Mouse (Mus musculus) heart, adult 9 months (tissue): ENCODE data around the gene Pnliprp1.

ENCODE experiments used
- DNase-seq, 2 experiments: peaks; one replicate each; pipeline ENCODE4 v3.0.0; 2022; ENCODE audit warnings: low spot score in 2 of 2

Pnliprp1 gene

GRCm38 (mm10) chr19:58728445-58729031 lies at the start of gene Pnliprp1:
Gene Pnliprp1 (plus strand): TSS chr19:58728887.
- DNase-seq: no peak

GRCm38 (mm10) chr19:58688933-58689332 lies 39.8 kb upstream of the Pnliprp1 start:
- no peak for DNase-seq

DNA sequence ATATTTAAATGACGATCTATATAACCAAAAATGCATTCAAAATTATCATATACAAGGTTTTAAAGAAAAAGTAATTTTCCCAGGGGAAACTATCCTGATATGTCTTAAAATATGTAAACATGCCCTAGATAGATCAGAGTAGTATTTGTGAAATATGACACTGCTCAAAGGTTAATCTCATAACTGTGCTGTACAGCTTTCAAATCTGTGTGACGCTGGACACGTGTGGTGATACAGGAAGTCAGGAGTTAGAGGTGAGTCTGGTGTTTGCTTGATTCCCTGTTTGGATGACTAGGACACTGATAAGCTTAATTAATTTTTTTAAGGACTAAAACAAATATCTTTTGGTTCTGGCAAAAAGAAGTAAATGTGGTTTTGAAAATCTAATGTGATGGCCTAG lies 33.4 kb upstream of the Pnliprp1 start:
- no peak for DNase-seq

DNA sequence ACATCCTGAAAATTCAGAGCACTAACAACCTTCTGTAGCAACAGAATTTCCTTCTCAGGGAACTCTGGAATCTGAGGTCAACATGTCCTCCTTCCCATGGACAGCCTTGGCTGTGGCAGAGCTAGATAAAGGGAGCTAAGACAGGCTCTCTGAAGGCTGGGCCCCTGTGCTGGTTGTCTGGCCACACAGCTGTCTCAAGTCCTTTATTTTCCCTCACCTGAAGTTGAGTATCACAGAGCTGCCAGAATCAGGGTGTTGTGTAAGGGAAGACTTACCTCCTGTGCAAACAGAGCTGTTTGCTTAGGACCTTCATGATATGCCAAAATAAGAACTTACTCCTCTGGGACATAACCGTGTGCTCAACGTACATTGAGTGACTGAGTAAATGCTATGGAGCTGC lies 32.5 kb upstream of the Pnliprp1 start:
- DNase-seq: no peak

DNA sequence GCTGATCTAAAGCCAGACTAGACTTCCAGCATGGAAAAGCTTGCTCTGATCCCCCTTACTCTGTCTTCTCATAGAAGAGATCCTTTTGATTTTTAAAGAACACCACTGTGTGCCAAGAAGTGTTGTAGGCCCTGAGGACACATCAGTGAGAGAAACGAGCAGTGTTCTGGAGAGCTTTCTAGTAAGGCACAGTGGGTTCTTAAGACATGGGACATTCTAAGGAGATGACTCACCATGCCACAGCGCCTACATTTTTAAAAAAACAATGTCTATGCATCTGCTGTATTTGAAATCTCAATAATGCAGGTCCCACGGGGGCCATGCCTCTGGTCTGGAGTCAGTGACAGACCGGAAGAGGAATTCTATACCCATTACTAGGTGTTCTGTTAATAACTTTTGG lies 24.1 kb upstream of the Pnliprp1 start:
- DNase-seq: no peak

- peak in 1 of 2 experiments; percentile 13 for DNase-seq
Measured at GRCm38 (mm10) chr19:58708611-58709010, 20.1 kb upstream of the Pnliprp1 start.

DNA sequence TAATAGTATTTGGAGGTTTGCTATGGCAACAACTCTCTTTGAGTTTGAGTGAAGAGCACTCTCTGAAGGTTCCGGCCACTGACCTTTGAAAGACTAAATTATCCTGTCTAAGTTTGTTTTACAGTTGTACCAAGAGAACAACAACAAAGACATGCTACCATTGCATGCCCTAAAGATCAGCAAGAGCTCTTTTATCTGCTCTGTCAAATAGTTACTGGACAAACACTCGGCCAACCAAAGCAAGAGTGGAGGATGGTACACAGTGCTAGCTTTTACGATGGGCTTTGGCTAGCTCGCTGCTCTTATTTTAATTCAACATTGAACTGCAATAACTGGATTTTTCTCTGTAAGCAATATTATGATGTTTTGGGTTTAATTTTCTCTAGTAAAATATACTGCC lies 10.8 kb upstream of the Pnliprp1 start:
- no peak for DNase-seq

GRCm38 (mm10) chr19:58720439-58720838 lies 8.2 kb upstream of the Pnliprp1 start:
- DNase-seq: no peak

- DNase-seq: no peak
Measured at GRCm38 (mm10) chr19:58726551-58726950, 2.1 kb upstream of the Pnliprp1 start.

- DNase-seq: no peak
Measured at GRCm38 (mm10) chr19:58727756-58728155, 931 bp upstream of the Pnliprp1 start.

DNA sequence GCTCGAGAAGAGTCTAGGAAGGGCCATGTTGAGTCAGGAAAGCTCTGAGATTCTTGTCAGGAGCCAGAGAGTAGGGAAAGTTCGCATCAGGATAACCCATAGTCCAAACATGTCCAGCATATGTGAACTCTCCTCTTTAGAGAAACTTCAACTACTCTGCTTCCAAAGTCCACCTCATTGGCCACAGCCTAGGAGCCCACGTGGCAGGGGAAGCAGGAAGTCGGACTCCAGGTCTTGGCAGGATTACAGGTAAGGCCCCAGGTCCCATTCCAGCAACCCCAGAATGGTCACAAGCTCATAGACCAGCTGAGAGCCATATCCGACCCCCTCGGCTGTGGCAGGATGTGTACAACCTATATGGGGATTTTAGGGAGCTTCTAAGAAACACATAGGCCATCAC lies 4.5 kb downstream of the Pnliprp1 start:
- DNase-seq: no peak

- no peak for DNase-seq
Measured at GRCm38 (mm10) chr19:58738111-58738510, 9.4 kb downstream of the Pnliprp1 start.

GRCm38 (mm10) chr19:58741036-58741435 lies 12.3 kb downstream of the Pnliprp1 start:
- no peak for DNase-seq

DNA sequence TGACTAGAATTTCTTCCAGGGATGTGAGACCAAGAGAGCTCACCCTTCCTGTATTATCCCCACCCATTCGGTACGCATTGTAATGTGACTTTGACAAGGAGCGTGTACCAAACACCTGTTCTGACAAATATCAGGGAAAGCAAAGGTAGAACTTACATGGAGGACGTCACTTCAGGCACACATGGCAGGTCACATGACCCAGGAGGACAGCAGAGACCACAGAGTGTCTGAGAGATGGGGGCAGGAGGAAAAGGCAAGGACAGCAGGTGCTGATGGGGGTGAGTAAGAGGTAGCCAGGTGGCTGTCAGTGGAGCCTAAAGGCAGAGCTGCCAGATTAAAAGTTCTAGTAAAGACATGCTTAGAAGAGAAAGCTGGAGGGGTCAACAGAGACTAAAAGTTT lies 14.0 kb downstream of the Pnliprp1 start:
- DNase-seq: no peak

DNA sequence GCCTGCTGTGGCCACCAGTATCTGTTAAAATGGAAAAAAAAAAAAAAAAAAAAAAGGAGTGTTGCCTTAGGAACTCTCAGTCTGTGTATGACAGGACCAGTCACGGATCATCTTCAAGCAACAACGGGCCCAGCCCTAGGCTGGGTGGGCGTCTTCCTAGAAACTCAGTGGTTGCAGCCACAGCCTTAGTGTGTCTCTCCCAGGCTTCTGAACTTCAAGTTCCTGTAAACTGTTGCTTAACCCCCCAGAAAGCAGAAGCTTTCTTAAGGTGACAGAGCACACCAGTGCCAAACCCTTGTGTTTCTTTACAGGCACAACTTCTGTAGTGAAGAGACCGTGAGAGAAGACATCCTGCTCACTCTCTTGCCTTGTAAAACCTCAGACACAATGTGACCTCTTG lies 15.0 kb downstream of the Pnliprp1 start:
- no peak for DNase-seq

DNA sequence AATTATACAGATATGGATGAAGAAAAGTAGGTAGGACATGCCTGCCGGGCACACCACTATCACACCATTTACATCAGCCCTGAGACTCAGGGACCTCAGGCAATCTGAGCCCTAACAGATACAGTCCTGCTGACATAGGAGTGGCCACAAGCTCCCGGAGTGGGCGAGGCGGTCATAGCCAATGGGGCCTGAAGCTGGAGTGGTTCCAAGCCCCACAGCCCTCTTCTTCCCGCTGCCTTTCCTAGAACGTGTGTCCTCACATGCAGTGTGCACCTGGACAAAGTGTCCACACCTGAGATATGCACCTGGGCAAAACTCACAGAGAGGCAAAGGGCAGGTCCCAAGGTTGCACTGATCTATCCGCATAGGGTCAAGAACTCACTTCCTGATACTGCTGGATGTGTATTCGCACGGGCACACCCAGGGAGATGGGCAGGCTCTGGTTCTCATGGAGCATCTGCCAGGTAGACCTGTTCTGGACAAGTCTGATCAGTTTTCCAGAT lies 18.9 kb downstream of the Pnliprp1 start:
- no peak for DNase-seq

DNA sequence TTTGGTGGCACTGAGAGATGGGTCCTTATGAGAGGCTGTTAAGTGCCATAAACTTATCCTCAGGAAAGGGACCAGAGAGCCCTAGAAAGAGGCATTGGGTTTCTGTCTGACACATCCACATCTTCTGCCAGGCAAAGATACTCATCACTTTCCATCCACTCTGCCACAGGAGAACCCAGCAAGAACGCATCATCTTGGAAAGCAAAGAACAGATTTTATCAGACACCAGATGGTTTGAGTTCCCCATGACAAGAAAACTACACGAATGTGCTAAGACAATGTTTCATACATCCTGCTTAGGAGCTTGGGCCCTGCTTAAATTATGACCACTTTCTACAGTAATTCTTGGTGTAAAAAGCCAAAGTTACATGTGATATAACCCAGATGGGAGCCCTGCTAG lies 22.1 kb downstream of the Pnliprp1 start:
- no peak for DNase-seq

GRCm38 (mm10) chr19:58751504-58751903 lies 22.8 kb downstream of the Pnliprp1 start:
- no peak for DNase-seq

DNA sequence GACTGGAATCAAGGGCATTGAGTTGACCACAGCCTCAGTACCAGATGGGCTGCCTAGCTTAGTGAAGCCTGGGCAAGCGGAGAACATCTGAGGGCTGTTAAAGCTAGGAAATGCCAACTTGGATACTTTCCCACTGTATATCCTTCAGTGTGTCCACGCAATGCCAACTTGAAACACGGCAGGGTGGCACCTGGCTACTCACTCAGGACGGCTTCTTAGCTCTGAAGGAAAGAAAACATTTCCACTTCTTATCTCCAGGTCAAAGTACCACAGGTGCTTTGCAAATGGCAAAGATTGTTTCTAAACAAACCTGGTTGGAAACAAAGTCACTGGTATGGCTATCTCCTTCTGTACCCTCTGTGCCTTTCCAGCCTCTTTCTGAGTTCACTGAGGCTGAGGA lies 30.2 kb downstream of the Pnliprp1 start:
- no peak for DNase-seq

DNA sequence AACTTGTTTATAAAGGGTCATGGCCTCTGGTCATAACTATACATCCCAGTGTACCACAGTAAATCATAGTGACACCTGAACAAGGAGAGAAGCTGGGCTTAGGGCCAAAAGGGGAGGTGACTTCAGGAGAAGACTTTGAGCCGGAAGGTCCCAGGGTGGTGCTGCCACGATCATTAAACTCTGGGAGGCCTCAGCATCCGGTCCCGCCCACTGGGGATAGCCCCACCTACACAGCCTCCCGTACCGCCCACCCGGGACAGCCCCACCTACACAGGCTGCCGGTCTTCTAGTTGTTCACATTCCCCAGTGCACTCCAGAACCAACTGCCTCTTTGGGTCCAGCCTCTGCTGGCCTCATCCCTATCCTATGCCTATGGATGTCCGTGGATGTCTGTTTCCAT lies 30.7 kb downstream of the Pnliprp1 start, which contains the start of gene Pnliprp2:
TSS of gene Pnliprp2 (plus strand) at position 297 of the 400 bp plus-strand sequence.
- no peak for DNase-seq

DNA sequence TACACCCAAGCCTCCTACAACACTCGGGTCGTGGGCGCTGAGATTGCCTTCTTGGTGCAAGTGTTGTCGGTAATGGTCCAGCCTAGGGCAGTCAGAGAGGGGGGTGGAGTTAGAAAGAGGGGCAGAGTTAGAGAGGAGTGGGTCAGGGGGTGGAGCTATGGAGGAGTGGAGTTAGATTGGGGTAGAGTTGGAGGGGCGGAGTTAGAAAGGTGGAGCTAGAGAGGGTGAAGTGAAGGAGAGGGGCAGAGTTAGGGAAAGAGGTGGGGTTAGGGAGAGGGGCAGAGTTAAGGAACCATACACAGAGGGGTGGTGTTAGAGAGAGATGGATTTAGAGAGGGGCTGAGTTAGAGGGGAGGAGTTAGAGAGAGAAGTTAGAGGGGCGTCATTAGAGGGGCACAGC lies 33.6 kb downstream of the Pnliprp1 start:
- DNase-seq: no peak

GRCm38 (mm10) chr19:58762848-58763541 lies 34.3 kb downstream of the Pnliprp1 start:
- DNase-seq: peak; percentile 27 to 34

GRCm38 (mm10) chr19:58767329-58767728 lies 38.6 kb downstream of the Pnliprp1 start:
- no peak for DNase-seq
